Mouse (Mus musculus): ENCODE measurements at regions not wholly inside any gene's neighbourhood (a gene's known extent, or its start where the extent isn't known, plus 50 kb on each side); places are given as distances from the start of the nearest gene placed in this dataset.

- in situ Hi-C loops (cut with MboI; ENCODE audit: low pct_unique_long_range_greater_than_20kb in 1 of 2, low sequenced_read_pairs in 2 of 2, unreplicated experiment in 1 of 2): no loop called here
These were observed 70.8 kb downstream of the Toporsl start for GRCm38 (mm10) chr4:52666768-52667480.

GRCm38 (mm10) chr4:52709563-52709962 is 104.8 kb upstream of the Olfr275 start:
- in situ Hi-C loops (cut with MboI; ENCODE audit: low pct_unique_long_range_greater_than_20kb in 1 of 2, low sequenced_read_pairs in 2 of 2, unreplicated experiment in 1 of 2): loop anchor here in 1 of 2 experiments (25.0 kb wide), 1 partner anchor 197 kb away; no protein-coding TSS in a partner anchor

GRCm38 (mm10) chr4:52726203-52726602 is 88.2 kb upstream of the Olfr275 start:
- in situ Hi-C loops (cut with MboI; ENCODE audit: low pct_unique_long_range_greater_than_20kb in 1 of 2, low sequenced_read_pairs in 2 of 2, unreplicated experiment in 1 of 2): no loop called here

- in situ Hi-C loops (cut with MboI; ENCODE audit: low pct_unique_long_range_greater_than_20kb in 1 of 2, low sequenced_read_pairs in 2 of 2, unreplicated experiment in 1 of 2): no loop called here
These were observed 87.6 kb upstream of the Olfr275 start for GRCm38 (mm10) chr4:52726625-52727297.

- in situ Hi-C loops (cut with MboI; ENCODE audit: low pct_unique_long_range_greater_than_20kb in 1 of 2, low sequenced_read_pairs in 2 of 2, unreplicated experiment in 1 of 2): no loop called here
These were observed 81.3 kb upstream of the Olfr275 start for GRCm38 (mm10) chr4:52733141-52733540.

GRCm38 (mm10) chr4:52739543-52740474 is 74.6 kb upstream of the Olfr275 start:
- in situ Hi-C loops (cut with MboI; ENCODE audit: low pct_unique_long_range_greater_than_20kb in 1 of 2, low sequenced_read_pairs in 2 of 2, unreplicated experiment in 1 of 2): no loop called here

- in situ Hi-C loops (cut with MboI; ENCODE audit: low pct_unique_long_range_greater_than_20kb in 1 of 2, low sequenced_read_pairs in 2 of 2, unreplicated experiment in 1 of 2): no loop called here
These were observed 61.4 kb upstream of the Olfr275 start for GRCm38 (mm10) chr4:52752838-52753509.

Measured in mouse embryonic stem cell (cell line).